Mouse (Mus musculus) kidney, adult 2 months (tissue): Measurements from ENCODE around the gene Ano6.

ENCODE experiments used
- CTCF ChIP-seq: fragments of 200-500 bp; conservative IDR thresholded peaks from 2 replicates; pipeline ENCODE4 v1.5.1; 2011; ENCODE audit warnings: low read depth, mild to moderate bottlenecking, control low read depth, low read length, moderate library complexity, mixed read lengths; ENCODE audit not compliant: insufficient read depth, insufficient read length
- POLR2A ChIP-seq: fragments of 200-500 bp; IDR thresholded peaks from one replicate; pipeline ENCODE4 v1.6.1; 2011; ENCODE audit warnings: low read depth, low read length, control low read depth

- no peak for TF ChIP-seq CTCF
- no peak for TF ChIP-seq POLR2A
These were observed 90.0 kb downstream of the Ano6 start for GRCm38 (mm10) chr15:95880616-95881151.
